Mouse (Mus musculus) kidney, postnatal 0 days (tissue): ENCODE results near the gene U2af2. TPM values are rescaled to one million over a fixed set of nuclear protein-coding genes. Genes with fewer than 3 reads are reported as not detected.

Experiments used
- ATAC-seq: fragments of 200-750 bp; cut with Nextera tagmentation; replicated peaks from 2 replicates; pipeline ENCODE4 v1.8.0; 2017; ENCODE audit warnings: low read depth, moderate number of reproducible peaks, moderate TSS enrichment, moderate library complexity; ENCODE audit not compliant: low FRiP score
- DNase-seq: peaks from one replicate; pipeline ENCODE4 v3.0.0-alpha.2; 2016; ENCODE audit warnings: low spot score
- H3K27ac ChIP-seq: fragments of 300-500 bp; sonication (generic); 2 replicates; pipeline ENCODE4 v1.5.1; 2014; ENCODE audit warnings: mild to moderate bottlenecking
- H3K27me3 ChIP-seq: fragments of 300-500 bp; sonication (generic); 2 replicates; pipeline ENCODE4 v1.6.1; 2014; ENCODE audit warnings: low read length, mixed read lengths; ENCODE audit not compliant: insufficient read depth
- H3K36me3 ChIP-seq: fragments of 300-500 bp; sonication (generic); 2 replicates; pipeline ENCODE4 v1.6.1; 2014; ENCODE audit warnings: low read length, mixed read lengths; ENCODE audit not compliant: insufficient read depth
- H3K4me1 ChIP-seq: fragments of 300-500 bp; sonication (generic); replicated peaks from 2 replicates; pipeline ENCODE4 v1.6.1; 2014; ENCODE audit warnings: antibody characterized with exemption, low read length, mixed read lengths; ENCODE audit not compliant: insufficient read depth
- H3K4me2 ChIP-seq: fragments of 300-500 bp; sonication (generic); 2 replicates; pipeline ENCODE4 v1.6.1; 2014; ENCODE audit warnings: mild to moderate bottlenecking, low read length, moderate library complexity, mixed read lengths
- H3K4me3 ChIP-seq: fragments of 300-500 bp; sonication (generic); replicated peaks from 2 replicates; pipeline ENCODE4 v1.5.1; 2014; ENCODE audit warnings: low read depth, low read length
- H3K9ac ChIP-seq: fragments of 300-500 bp; sonication (generic); 2 replicates; pipeline ENCODE4 v1.6.1; 2014; ENCODE audit warnings: low read depth, low read length
- H3K9me3 ChIP-seq: fragments of 300-500 bp; sonication (generic); replicated peaks from 2 replicates; pipeline ENCODE4 v1.6.1; 2016; ENCODE audit warnings: low read length, inconsistent platforms, mixed read lengths
- CTCF ChIP-seq: IDR thresholded peaks from 2 replicates; pipeline ENCODE4 v1.5.1; 2016; ENCODE audit warnings: antibody characterized with exemption, low read depth, mild to moderate bottlenecking, moderate library complexity
- WGBS: fragments of 180-500 bp; shearing (Covaris S2); extraction: QIAGEN DNeasy Blood & Tissue Kit; methylation state at CpG from one replicate; pipeline ENCODE4 v1.1.7; 2014; 5-methylcytosine and 5-hydroxymethylcytosine counted together
- polyA plus RNA-seq: library from polyadenylated mRNA; unstranded; fragments of >200 nt; fragmentation: Nextera tagmentation; extraction: Ambion mirVana; gene quantifications from 2 replicates; pipeline ENCODE4 v1.2.1, GENCODE M21; 2015

U2af2 gene
- polyA plus RNA-seq, 1 experiment from 2014 or later: 95.0 TPM

- no peak for ATAC-seq
Observed at GRCm38 (mm10) chr7:5035628-5036027, 26.3 kb upstream of the U2af2 start.

GRCm38 (mm10) chr7:5036136-5036535 is 25.8 kb upstream of the U2af2 start:
- 0 out of 2 replicates have a peak, but pooled peaks cover 3% of the 10 kb centered on the region for H3K4me1 ChIP-seq
- H3K27me3 ChIP-seq: no peaks in the 10 kb centered on the region
- H3K4me2 ChIP-seq: no peak overlapping the region
- DNase-seq: no peak
- peaks cover 5% of the 10 kb centered on the region for H3K9me3 ChIP-seq
- no peak overlapping the region for H3K27ac ChIP-seq
- H3K36me3 ChIP-seq: peaks cover 44% of the 10 kb centered on the region
- ATAC-seq: no peak
- no peak for TF ChIP-seq CTCF
- no peak overlapping the region for H3K4me3 ChIP-seq
- WGBS: 94% methylated on average over 9 of the region's 9 CpGs
- H3K9ac ChIP-seq: no peak overlapping the region

More at GRCm38 (mm10) chr7:5035628-5036027, 26.3 kb upstream of the U2af2 start:
- no peak overlapping the region for H3K4me2 ChIP-seq
- 0 out of 2 replicates have a peak, but pooled peaks cover 3% of the 10 kb centered on the region for H3K4me1 ChIP-seq
- no peaks in the 10 kb centered on the region for H3K27me3 ChIP-seq
- no peak overlapping the region for H3K9ac ChIP-seq
- no peak overlapping the region for H3K4me3 ChIP-seq
- no peak for TF ChIP-seq CTCF
- peaks cover 49% of the 10 kb centered on the region for H3K36me3 ChIP-seq
- DNase-seq: no peak
- 96% methylated on average over 17 of the region's 17 CpGs for WGBS
- peaks cover 10% of the 10 kb centered on the region for H3K9me3 ChIP-seq
- H3K27ac ChIP-seq: no peak overlapping the region

GRCm38 (mm10) chr7:5037026-5037425 is 24.9 kb upstream of the U2af2 start:
- WGBS: 94% methylated on average over 7 of the region's 7 CpGs
- Histone ChIP-seq H3K9me3 (no peaks in the 10 kb centered on the region), H3K27me3 (no peaks in the 10 kb centered on the region), H3K4me3 (no peak overlapping the region), H3K9ac (no peak overlapping the region), H3K4me2 (no peak overlapping the region), H3K27ac (no peak overlapping the region), H3K4me1 (0 out of 2 replicates have a peak, but pooled peaks cover 3% of the 10 kb centered on the region), H3K36me3 (peaks cover 35% of the 10 kb centered on the region)
- DNase-seq (no peak), ATAC-seq (no peak)
- TF ChIP-seq CTCF: no peak

- DNase-seq: no peak
- H3K9ac ChIP-seq: peak overlapping the region; percentile 92; the same call in 1 of the 2 replicates
- no peak for ATAC-seq
- peak overlapping the region; percentile 99; the same call in 1 of the 2 replicates for H3K27ac ChIP-seq
- H3K36me3 ChIP-seq: peaks cover 30% of the 10 kb centered on the region
- peak overlapping the region; percentile 69 for H3K4me3 ChIP-seq
- H3K4me2 ChIP-seq: peak overlapping the region; percentile 60
- no peaks in the 10 kb centered on the region for H3K9me3 ChIP-seq
- no peaks in the 10 kb centered on the region for H3K27me3 ChIP-seq
- H3K4me1 ChIP-seq: 0 out of 2 replicates have a peak, but pooled peaks cover 3% of the 10 kb centered on the region
- TF ChIP-seq CTCF: no peak
- WGBS: 88% methylated on average over 8 of the region's 8 CpGs
Observed at GRCm38 (mm10) chr7:5037467-5037866, 24.5 kb upstream of the U2af2 start.

- peak; percentile 97 for ATAC-seq
- peak within 1 kb of the TSS; percentile 92 for H3K9ac ChIP-seq
- peak within 1 kb of the TSS; percentile 60 for H3K4me2 ChIP-seq
- H3K27me3 ChIP-seq: no peaks in the 10 kb centered on the region
- peak within 1 kb of the TSS; percentile 69 for H3K4me3 ChIP-seq
- under 1% methylated on average over 48 of the region's 48 CpGs for WGBS
- DNase-seq: peak; percentile 95
- no peaks in the 10 kb centered on the region for H3K9me3 ChIP-seq
- H3K27ac ChIP-seq: peak within 1 kb of the TSS; percentile 99
- peaks cover 23% of the 10 kb centered on the region for H3K36me3 ChIP-seq
- no peak for TF ChIP-seq CTCF
- 0 out of 2 replicates have a peak, but pooled peaks cover 3% of the 10 kb centered on the region for H3K4me1 ChIP-seq
Observed at GRCm38 (mm10) chr7:5038109-5038732, 23.7 kb upstream of the U2af2 start, which contains the start of gene Zfp784. TSS of gene Zfp784 (minus strand) at chr7:5038446.

GRCm38 (mm10) chr7:5038940-5039339 is 23.0 kb upstream of the U2af2 start:
- ATAC-seq (no peak), DNase-seq (no peak)
- Histone ChIP-seq H3K9ac (no peak overlapping the region), H3K27ac (no peak overlapping the region; the same call in 1 of the 2 replicates), H3K4me3 (peak overlapping the region; percentile 69), H3K27me3 (no peaks in the 10 kb centered on the region), H3K36me3 (peaks cover 16% of the 10 kb centered on the region), H3K4me2 (peak overlapping the region; percentile 60), H3K9me3 (no peaks in the 10 kb centered on the region), H3K4me1 (0 out of 2 replicates have a peak, but pooled peaks cover 3% of the 10 kb centered on the region)
- WGBS: 26% methylated on average over 5 of the region's 5 CpGs
- no peak for TF ChIP-seq CTCF
